Comparison of ENCODE assay signal across 15 mouse cellular contexts in genomic region chr14:117034146-117034545, GRCm38 (mm10).
"Had no signal": no experiment of that assay in that cellular context is flagged by ENCODE, and none has a peak within 500 bp of the region (broad histone marks: within the 10 kb centered on the region; RNA-seq: fewer than 3 reads in every experiment).

No protein-coding gene starts in this region.

- DNase-seq: kidney, adult 18-20 months; kidney, postnatal 14 days; lung, postnatal 14 days; right cerebral cortex, postnatal 4 days; spleen, adult 18-20 months; thymus, adult 18-20 months; thymus, postnatal 14 days had no signal

- H3K9ac ChIP-seq: liver, embryonic 12.5 days; lung, embryonic 15.5 days; midbrain, embryonic 13.5 days; neural tube, embryonic 12.5 days had no signal

- H3K9me3 ChIP-seq: limb, embryonic 10.5 days; liver, embryonic 12.5 days; lung, embryonic 15.5 days; midbrain, embryonic 13.5 days; neural tube, embryonic 12.5 days had no signal

- H3K4me2 ChIP-seq: liver, embryonic 12.5 days; lung, embryonic 15.5 days; midbrain, embryonic 13.5 days; neural tube, embryonic 12.5 days had no signal

- H3K36me3 ChIP-seq: limb, embryonic 10.5 days; liver, embryonic 12.5 days; lung, embryonic 15.5 days; midbrain, embryonic 13.5 days; neural tube, embryonic 12.5 days had no signal

- H3K27ac ChIP-seq: left cerebral cortex, adult 2 months; limb, embryonic 10.5 days; liver, embryonic 12.5 days; lung, embryonic 15.5 days; macrophage; midbrain, embryonic 13.5 days; neural tube, embryonic 12.5 days had no signal

- ATAC-seq: liver, embryonic 12.5 days; midbrain, embryonic 13.5 days had no signal

- H3K4me1 ChIP-seq: limb, embryonic 10.5 days; liver, embryonic 12.5 days; lung, embryonic 15.5 days; megakaryocyte, embryonic 14.5 days; midbrain, embryonic 13.5 days; neural tube, embryonic 12.5 days had no signal

- H3K27me3 ChIP-seq: liver, embryonic 12.5 days; lung, embryonic 15.5 days; megakaryocyte, embryonic 14.5 days; midbrain, embryonic 13.5 days; neural tube, embryonic 12.5 days had no signal

- H3K4me3 ChIP-seq: left cerebral cortex, adult 2 months; limb, embryonic 10.5 days; liver, embryonic 12.5 days; lung, embryonic 15.5 days; megakaryocyte, embryonic 14.5 days; midbrain, embryonic 13.5 days; neural tube, embryonic 12.5 days had no signal
